Mouse (Mus musculus) central nervous system, embryonic 18 days (tissue): ENCODE measurements around the gene Olfr133. TPM values are rescaled to one million over a fixed set of nuclear protein-coding genes. Genes with fewer than 3 reads are reported as not detected.

ENCODE experiments used
- polyA plus RNA-seq: library from polyadenylated mRNA; depleted of rRNA; stranded (reverse); fragments of >200 nt; gene quantifications from 2 replicates; pipeline ENCODE4 v1.2.3, GENCODE M21; 2012; rRNA removed

Olfr133 gene
- not detected in 2 replicates for polyA plus RNA-seq

GRCm38 (mm10) chr17:38144981-38145380 is at the start of gene Olfr133:
Olfr133 (plus strand) TSS chr17:38145281.

DNA sequence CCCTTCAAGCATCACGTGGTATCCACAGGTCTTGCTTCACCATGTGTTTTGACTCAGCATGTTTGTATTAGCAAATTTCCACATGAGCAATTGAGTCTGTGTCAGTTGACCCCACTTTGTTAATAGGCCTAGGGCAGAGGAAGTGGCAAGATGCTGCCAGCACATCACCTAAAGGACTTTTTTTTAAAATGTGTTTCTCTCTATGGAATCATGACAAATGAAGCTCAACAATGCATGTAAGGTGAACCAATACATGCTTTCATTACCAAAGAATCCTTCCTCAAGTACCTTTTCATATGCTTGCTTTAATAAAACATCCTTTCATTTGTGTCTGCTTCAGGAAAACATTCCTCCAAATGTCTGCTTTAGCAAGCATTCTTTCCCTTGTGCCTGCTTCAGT is 10.7 kb upstream of the Olfr133 start, which contains the start of gene Olfr132:
Olfr132 (minus strand) TSS at position 101 of the 400 bp plus-strand sequence.

GRCm38 (mm10) chr17:38171088-38171487 is 26.0 kb downstream of the Olfr133 start, which contains the start of gene Olfr134:
Olfr134 (plus strand) TSS chr17:38171388.

Other genes with a start within 250 kb of the Olfr133 start
- not detected in 2 replicates for gene Olfr127, start 244.8 kb upstream of the Olfr133 start, polyA plus RNA-seq
- gene Olfr128, start 224.7 kb upstream of the Olfr133 start, polyA plus RNA-seq = not detected in 2 replicates
- gene Olfr761, start 192.2 kb upstream of the Olfr133 start, polyA plus RNA-seq = not detected in 2 replicates
- not detected in 2 replicates for gene Olfr129, start 85.2 kb upstream of the Olfr133 start, polyA plus RNA-seq
- gene Olfr130, start 81.4 kb upstream of the Olfr133 start, polyA plus RNA-seq = not detected in 2 replicates
- not detected in 2 replicates for gene Olfr131, start 56.6 kb upstream of the Olfr133 start, polyA plus RNA-seq
- gene Olfr132, start 10.8 kb upstream of the Olfr133 start, polyA plus RNA-seq = not detected in 2 replicates
- gene Olfr134, start 26.1 kb downstream of the Olfr133 start, polyA plus RNA-seq = not detected in 2 replicates
- gene Olfr135, start 59.1 kb downstream of the Olfr133 start, polyA plus RNA-seq = not detected in 2 replicates
- gene Olfr138, start 115.8 kb downstream of the Olfr133 start, polyA plus RNA-seq = not detected in 2 replicates
- not detected in 2 replicates for gene Olfr137, start 162.3 kb downstream of the Olfr133 start, polyA plus RNA-seq
- not detected in 2 replicates for gene Olfr136, start 184.6 kb downstream of the Olfr133 start, polyA plus RNA-seq